Mouse (Mus musculus) lung, adult 18-20 months (tissue): ENCODE results near the gene Tbc1d25.
A peak's percentile ranks its signal among the peaks of the same experiment; 100 is the strongest.

ENCODE experiments used
- DNase-seq, 2 experiments: peaks; one replicate each; pipeline ENCODE4 v3.0.0; 2022; ENCODE audit warnings: mixed read lengths in 2 of 2

Tbc1d25 gene

DNA sequence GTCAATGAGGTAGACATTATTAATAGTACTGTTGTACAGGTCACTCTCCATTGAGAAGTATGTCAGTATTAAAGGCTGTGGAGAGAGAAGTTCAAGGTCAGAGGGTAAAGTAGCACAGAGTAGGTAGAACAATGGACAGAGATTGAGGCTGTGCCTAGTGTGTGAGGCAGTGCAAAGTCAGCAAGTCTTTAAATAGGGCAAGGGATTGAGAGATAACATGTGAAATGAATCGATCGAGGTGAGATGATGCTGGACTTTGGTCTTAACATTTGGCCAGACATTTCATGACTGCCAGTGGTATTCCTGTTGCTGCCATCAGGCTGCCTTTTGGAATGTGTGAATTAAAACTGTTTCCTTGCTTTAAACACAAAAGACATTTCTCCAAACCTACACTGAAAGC is 2.9 kb upstream of the Tbc1d25 start:
- DNase-seq, result no peak

DNA sequence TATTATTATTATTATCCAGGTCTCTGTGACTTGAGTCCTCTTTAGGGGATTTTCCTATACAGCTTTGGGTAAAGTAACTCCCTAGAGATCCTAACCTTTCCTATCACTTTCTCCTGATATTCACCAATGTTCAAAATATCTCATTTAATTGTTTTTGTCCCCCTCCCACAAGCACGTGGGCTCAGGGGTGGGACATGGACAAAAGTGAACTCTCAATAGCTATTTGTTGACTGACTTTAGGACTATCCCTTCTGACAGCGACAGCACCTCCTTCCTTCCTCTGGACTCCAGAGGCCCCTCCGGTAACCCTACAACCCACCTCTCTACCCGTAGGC is 845 bp downstream of the Tbc1d25 start:
- DNase-seq, result no peak

DNA sequence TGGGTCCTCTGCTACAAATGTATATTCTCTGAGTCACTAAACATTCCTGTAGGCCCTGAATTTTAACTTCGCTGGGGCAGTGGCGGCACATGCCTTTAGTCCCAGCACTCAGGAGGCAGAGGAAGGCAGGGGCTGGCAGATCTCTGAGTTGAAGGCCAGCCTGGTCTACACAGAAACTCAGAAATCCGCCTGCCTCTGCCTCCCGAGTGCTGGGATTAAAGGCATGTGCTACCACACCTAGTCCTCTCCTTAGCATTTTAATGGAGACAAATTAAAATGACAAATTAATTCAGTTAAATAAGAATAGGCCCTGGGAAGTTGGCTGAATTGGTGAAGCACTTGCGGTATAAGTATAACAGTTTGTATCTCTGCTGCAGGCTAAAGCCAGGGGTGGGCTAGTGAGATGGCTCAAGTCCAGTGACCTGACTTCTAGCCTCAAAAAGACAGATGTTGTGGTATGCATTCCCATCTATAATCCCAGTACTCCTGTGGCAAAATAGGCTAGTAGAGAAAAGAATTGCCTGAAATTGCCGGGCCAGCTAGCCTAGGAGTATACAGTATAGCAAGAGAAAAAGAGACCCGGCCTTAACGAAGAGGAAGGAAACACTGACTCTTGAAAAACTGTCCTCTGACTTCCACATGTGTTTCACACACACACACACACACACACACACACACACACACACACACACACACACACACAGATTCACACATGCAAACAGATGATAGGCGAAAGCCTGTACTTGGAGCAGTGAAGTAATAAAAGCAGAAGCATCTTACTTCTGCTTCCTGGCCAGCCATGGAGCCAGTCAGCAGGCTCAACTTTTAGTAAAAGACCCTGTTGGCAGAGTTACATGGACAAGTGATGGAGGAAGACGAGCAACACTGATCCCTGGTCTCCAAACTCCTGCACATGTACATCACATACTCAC is 8.0 kb downstream of the Tbc1d25 start:
- no peak for DNase-seq

DNA sequence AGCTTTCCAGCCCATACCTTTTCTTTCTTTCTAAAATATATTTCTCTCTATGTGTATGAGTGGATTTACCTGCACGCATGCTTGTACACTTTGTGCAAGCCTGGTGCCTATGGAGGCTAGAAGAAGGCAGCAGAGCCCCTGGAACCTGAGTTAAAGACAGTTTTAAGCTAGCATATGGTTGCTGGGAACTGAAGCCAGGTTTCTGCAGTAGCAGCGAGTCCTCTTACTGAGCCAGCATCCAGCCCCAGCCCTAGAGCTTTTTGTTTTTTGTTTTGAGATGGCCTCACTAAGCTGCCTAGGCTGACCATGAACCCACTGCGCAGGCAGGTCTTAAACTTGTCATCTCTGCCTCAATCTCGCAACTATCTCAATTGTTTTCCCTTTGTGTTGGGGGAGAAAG is 11.5 kb downstream of the Tbc1d25 start:
- DNase-seq, result no peak

DNA sequence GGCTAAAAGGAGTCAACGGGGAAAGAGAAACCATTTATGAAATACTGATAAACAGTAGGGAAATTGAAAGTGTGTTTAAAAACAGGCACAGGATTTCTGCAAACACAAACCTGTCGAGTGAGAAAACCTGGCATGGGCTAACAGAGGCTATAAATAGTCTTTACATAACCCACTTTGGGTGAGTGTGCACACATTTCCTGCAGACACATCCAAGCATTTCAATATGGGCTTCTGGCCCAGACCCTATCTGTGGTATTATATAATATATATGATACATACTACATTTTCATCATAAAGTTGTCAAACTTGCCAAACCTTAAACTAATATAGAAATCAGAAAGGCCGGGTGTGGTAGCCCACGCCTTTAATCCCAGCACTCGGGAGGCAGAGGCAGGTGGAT is 12.9 kb downstream of the Tbc1d25 start:
- peak; percentile 19 to 54 for DNase-seq

DNA sequence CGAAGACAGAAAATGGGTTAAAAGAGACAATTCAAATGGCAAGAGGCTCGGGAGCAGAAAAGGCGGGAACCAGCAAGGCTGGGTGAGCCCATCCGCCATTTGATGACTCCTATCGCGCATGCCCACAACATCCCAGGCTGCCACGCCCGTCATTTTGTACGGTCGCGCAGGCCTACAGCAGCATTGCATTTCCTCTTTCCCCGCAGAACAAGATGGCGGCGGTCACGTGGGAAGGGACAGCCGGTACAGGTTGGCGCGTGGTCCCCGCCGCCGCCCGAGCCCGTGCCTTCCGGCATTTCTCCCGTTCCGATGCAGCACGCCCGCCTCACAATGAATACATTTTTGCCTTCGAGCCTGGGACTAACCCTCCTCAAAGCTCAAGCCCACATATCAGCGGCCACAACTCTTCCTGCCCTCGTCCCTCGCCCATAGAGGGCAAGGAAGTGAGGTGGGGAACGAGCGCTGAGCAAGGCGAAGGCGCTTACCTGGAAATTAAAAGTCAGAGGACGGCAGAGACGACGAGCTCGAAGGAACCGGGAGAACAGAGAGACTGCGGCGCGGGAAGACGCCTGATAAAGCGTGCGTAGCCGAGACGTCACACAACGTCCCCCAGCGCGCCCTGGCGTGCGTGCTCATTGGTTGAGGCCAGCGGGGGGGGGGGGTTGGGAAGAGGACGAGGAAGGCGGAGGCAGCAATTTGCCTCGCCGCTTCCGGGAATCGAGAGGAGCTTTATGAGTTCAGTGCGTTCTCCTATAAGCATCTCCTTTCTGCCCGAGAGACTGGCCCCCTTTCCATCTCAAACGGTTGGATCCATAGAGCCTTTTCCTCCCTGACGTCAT is 30.6 kb downstream of the Tbc1d25 start, which contains the start of gene Rbm3:
Gene Rbm3, minus strand, starts transcription at position 728 of the 839 bp plus-strand sequence.
- peak; percentile 89 to 91 for DNase-seq

DNA sequence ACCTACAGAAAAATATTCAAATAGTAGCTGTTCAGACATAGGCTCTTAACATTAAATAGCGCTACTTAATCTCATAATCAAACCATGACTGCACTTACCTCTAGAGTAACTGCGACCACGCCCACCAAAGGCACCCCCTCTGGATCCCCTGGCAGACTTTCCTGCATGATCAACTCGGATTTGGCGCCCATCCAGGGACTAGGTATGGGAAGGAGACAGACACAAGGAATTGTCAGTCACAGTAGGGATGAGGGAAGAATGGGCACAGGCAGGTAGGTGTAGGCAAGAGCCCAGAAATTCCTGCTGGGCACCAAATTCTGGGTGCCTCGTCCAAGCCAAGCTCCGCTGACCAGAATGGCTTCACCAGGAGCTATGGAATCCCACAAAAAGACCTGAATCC is 32.2 kb downstream of the Tbc1d25 start:
- no peak for DNase-seq

DNA sequence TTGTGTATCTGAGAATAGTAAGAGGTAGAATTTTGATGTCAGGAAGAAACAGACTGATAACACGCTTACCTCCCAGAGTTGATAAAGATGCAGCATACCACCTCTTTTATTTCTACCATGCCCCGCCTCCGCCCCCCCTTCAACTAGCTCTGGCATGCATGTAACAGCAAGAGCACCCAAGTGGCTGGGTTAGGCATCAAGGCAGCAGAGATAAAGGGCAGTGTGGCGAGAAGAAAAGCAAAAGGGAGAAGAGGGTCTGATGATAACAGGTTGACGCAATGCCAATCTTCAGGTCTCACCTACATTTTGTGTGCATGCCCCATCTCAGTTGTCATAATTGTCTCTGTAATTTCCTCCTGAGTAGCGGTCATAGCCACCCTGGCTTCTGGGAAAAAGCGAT is 33.0 kb downstream of the Tbc1d25 start:
- no peak for DNase-seq

DNA sequence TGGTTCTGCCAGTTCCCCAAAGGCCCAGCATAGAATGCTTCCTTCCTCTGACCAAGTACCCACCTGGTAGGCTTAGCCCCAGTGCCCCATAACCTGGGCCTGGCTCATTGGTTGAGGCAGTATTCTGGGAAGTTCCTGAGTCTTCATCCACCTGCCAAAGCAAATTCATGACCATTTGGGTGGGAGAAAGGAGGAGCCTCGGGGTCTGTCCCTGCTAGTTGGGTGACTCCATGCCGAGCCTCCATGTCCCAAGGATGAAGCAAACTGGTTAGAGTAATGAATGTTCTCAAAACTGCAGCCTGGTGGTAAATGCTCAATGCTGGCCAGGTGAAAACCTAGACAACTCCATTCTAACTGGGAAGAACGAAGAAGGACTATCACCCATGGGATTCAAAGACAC is 34.9 kb downstream of the Tbc1d25 start:
- no peak for DNase-seq

DNA sequence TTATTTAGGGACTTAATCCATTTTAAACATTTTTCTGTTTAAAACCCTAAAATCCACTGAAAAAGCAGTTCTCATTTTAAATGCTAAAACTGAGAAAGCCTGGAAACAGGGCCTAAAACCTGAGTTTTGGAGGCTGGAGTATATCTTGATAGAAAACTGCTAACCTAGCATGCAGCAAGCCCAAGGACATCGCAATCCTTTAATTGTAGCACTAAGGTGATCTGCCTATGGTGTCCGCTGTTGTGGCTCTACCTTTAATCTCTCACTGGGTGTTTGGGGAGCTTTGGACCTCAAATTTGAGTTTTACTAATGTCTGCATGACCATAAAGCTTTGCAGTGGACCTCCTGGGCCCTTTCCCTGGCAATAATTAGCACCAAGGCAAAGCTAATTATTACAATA is 35.5 kb downstream of the Tbc1d25 start:
- DNase-seq, result no peak

DNA sequence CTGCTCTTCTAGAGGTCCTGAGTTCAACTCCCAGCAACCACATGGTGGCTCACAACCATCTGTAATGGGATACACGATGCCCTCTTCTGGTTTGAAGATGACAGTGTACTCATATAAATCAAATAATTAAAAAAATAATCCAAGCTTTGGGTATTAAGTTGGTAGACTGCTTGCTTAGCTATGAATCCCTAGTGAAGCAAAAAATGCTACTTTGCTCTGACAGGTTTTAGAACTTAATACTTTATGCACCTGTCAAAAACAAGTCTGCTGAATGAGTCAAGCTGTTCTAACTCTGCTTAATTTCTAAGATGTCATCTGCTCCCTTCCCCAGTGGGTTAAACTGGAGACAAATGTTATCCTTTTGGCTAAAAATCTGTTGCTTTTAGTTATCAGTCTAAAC is 36.5 kb downstream of the Tbc1d25 start:
- DNase-seq, result no peak

DNA sequence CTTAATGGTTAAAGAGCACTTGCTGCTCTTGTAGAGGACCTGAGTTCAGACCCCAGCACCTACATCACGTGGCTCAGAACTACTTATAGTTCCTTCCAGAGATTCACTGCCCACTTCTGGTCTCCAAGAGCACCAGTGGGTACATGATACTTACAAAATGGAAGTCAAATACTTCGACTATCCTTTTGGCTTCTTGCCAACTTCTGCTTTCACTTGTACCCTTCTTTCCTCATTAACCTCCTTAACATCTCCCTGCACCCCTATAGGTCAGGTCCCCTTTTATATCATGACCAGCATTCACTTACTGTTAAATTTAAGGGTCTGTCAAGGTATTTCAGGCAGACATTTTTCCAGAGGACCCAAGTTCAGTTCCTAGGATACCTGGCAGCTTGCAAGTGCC is 40.1 kb downstream of the Tbc1d25 start:
- DNase-seq, result no peak

DNA sequence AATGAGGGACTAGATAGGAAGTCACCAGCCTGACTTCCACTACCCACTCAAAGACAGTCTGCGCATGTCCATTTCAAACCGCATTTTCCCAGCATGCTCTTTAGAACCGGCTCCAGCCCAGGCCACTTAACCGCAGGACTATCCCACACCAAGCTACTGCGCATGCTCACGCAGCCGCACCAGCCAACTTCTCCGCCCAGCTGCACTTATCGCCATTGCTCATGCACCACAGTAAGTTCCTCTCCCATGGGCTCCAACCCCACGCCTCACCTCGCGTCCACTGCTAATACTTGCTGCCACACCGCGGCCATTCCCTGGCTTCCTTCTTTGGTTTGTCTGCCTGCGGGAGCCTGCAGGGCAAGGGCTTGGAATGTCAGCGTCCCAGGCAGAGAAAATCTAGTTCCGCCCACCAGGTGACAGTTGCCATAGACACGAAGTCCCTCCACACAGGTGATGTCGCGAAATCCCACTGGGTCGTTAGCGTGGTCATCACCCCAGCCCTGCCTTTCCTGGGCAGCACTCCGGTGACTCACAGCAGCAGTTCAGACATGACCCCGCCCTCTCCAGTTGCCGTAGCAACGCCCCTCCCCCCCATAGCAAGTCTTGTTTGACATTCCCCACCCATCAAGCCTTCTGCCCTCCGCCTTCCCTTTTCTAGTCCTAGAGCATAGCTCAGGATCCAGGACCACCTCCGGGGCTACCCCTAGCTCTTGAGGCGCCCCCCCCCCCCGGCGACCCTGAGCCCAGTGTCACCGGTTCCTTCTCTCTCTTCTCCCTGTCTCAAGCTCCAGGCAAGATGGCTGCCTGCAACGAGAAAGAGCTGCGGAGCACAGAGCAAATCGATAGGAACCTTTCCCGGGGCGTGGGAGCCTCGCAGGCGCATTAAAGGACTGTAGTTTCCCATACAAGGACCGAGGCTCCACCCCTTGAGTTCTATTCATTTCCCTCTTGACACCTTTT is 43.7 kb downstream of the Tbc1d25 start, which contains the start of gene Wdr13:
Gene Wdr13, minus strand, starts transcription at position 876 of the 960 bp plus-strand sequence.
- DNase-seq, result peak; percentile 93

DNA sequence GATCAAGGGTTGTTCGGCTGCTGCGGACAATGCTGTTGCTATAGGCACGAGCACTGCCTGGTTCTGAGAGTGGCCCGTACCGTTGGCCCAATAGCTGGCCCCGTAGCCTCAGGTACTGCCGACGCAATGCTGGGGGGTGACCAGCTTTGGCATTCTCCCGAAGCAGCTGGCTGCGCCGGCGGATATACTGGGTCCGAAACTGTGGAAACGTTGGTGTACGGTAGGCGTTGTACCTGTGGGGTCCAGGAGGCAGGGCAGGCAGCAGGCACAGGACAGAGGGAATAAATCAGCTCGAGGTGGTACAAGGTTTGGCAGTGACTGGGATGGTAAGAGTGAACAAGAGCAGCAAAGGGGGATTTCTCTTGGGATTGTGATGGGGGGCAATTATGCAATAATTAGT is 44.6 kb downstream of the Tbc1d25 start:
- peak in 1 of 2 experiments; percentile 3 for DNase-seq

DNA sequence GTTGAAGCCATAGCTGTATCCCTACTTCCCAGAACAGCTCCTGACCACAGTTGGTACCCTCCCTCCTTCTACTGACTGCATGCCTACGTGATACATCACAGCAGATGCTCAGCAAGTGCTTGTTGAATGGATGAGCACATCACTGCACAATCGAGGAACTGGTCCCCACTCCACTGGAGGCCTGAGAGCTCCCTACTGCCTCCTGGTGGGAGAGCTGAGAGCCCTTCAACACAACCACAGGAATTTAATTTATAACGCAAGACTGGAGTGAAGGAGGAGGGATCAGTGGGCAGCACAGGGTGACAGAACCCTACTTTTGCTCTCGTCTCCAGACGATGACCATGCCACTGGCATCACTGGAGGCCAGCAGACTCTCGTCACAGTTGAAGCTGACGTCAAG is 50.7 kb downstream of the Tbc1d25 start:
- peak in 1 of 2 experiments; percentile 32 for DNase-seq

DNA sequence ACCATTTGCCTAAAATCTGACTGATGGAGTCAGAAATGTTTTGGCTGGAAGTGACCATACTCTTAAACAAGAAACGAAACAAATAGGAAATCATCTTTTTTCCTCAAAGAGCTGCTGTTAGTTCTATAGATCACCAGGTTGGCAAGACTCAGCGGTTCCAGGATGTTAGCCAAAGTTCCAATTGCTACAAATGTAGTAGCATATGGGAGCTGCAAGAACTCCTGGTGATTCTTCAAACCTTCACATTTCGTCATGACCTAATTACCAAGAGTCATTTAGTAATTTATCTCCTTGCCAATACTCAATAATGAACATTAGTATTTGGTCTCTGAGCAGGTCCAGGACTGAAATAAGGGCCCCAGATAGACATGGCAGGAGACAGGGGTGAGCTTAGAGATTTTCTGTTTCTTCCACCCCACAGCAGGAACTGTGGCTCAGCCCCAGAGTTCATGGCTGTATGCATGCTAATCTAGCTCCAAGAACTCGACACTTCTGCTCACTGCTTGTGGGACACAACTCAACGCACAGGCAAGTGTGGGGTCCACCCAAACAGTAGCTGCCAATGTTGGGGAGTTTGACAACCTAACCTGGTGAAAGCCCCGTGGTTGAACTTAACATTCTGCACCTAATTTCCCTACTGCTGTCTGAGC is 52.0 kb downstream of the Tbc1d25 start:
- DNase-seq, result no peak

DNA sequence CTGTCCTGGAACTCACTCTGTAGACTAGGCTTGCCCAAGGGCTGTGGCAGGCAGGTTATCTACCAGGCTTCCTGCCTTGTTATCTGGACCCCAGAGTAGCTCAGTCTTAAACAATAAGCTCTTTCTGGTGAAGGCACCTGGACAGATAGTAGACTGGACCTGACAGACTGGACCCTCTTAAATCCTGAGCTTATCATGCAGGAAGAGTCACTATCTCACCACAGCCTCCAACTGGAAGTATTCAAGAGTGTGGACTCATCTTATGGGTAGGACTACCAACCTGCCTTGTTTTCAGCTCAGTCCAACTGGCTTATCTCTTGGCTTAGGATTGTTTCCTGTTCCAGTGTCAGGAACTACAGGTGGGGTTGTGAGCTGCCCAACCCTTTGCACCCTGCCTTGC is 58.7 kb downstream of the Tbc1d25 start:
- DNase-seq, result no peak

DNA sequence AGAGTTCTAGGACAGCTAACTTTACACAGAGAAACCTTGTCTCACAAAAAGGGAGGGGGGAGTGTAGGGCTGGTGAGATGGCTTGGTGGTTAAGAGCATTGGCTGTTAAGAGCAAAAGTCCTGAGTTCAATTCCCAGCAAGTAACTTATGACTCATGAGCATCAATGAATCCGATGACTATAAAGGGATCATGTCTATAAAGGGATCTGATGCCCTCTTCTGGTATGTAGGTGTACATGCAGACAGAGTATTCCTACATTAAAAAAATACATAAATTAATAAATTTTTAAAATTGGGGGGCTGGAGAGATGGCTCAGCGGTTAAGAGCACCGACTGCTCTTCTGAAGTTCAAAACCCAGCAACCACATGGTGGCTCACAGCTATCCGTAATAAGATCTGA is 60.7 kb downstream of the Tbc1d25 start:
- no peak for DNase-seq

DNA sequence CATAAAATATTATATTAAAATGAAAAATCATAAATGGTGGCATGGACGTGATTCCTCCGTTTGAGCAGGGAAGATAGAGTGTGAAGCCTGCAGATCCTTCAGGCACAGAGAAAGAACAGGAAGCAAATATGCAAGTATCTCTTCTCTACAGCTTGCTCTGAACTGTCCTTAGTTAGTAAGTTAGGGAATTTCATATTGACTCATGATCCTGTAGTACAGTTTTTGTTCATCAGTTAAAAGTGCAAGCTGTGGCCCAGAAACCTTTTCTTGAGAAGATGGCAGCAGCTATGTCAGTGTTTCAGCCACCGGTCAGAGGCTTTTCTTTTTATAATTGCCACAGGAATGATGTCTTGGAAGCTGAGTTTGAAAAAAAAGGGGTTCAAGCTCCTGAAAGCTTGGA is 71.0 kb downstream of the Tbc1d25 start:
- DNase-seq, result no peak
